Mouse (Mus musculus) forebrain, embryonic 14.5 days (tissue): ENCODE results near the gene Strn4. TPM values are rescaled to one million over a fixed set of nuclear protein-coding genes. Genes with fewer than 3 reads are reported as not detected.
A peak's percentile ranks its signal among the peaks of the same experiment; 100 is the strongest.

Experiments
- ATAC-seq: fragments of 200-750 bp; cut with Nextera tagmentation; 2 replicates; pipeline ENCODE4 v1.8.0; 2017; ENCODE audit warnings: mild to moderate bottlenecking, moderate library complexity
- DNase-seq: peaks from one replicate; pipeline ENCODE4 v3.0.0-alpha.2; 2015; ENCODE audit warnings: low spot score
- H3K27ac ChIP-seq: fragments of 300-500 bp; sonication (generic); 2 replicates; pipeline ENCODE4 v1.5.1; 2014; ENCODE audit warnings: low read depth, mild to moderate bottlenecking, control low read depth, low read length, moderate library complexity
- H3K27me3 ChIP-seq: fragments of 300-500 bp; sonication (generic); replicated peaks from 2 replicates; pipeline ENCODE4 v1.6.1; 2014; ENCODE audit warnings: low read length, control low read depth, mixed read lengths; ENCODE audit not compliant: control insufficient read depth, insufficient read depth
- H3K36me3 ChIP-seq: fragments of 300-500 bp; sonication (generic); 2 replicates; pipeline ENCODE4 v1.6.1; 2014; ENCODE audit warnings: low read length, control low read depth; ENCODE audit not compliant: control insufficient read depth, insufficient read depth
- H3K4me1 ChIP-seq: fragments of 300-500 bp; sonication (generic); 2 replicates; pipeline ENCODE4 v1.6.1; 2014; ENCODE audit warnings: antibody characterized with exemption, low read length, control low read depth; ENCODE audit not compliant: control insufficient read depth, insufficient read depth
- H3K4me2 ChIP-seq: fragments of 300-500 bp; sonication (generic); 2 replicates; pipeline ENCODE4 v1.6.1; 2014; ENCODE audit warnings: mild to moderate bottlenecking, control low read depth, low read length
- H3K4me3 ChIP-seq: fragments of 300-500 bp; sonication (generic); 2 replicates; pipeline ENCODE4 v1.5.1; 2014; ENCODE audit warnings: low read depth, low read length, control low read depth
- H3K9ac ChIP-seq: fragments of 300-500 bp; sonication (generic); 2 replicates; pipeline ENCODE4 v1.6.1; 2014; ENCODE audit warnings: mild to moderate bottlenecking, low read length, control low read depth, moderate library complexity
- H3K9me3 ChIP-seq: fragments of 300-500 bp; sonication (generic); replicated peaks from 2 replicates; pipeline ENCODE4 v1.6.1; 2016; ENCODE audit warnings: low read length, control low read depth, mixed read lengths; ENCODE audit not compliant: control insufficient read depth
- WGBS: fragments of 180-500 bp; shearing (Covaris S2); extraction: QIAGEN DNeasy Blood & Tissue Kit; methylation state at CpG from one replicate; pipeline ENCODE4 v1.1.7; 2014; 5-methylcytosine and 5-hydroxymethylcytosine counted together
- polyA plus RNA-seq: library from polyadenylated mRNA; unstranded; fragments of >200 nt; fragmentation: Nextera tagmentation; extraction: Ambion mirVana; gene quantifications from 2 replicates; pipeline ENCODE4 v1.2.1, GENCODE M21; 2014

Strn4 gene
- polyA plus RNA-seq, 1 experiment from 2014 or later, result 175 TPM

- peaks cover 17% of the 10 kb centered on the region for H3K4me1 ChIP-seq
- ATAC-seq (no peak), DNase-seq (no peak)
- H3K9me3 ChIP-seq, result no peaks in the 10 kb centered on the region
- H3K36me3 ChIP-seq, result no peaks in the 10 kb centered on the region
- H3K27ac ChIP-seq, result no peak overlapping the region
- H3K9ac ChIP-seq, result peak overlapping the region; percentile 46
- peak overlapping the region; percentile 53 for H3K4me3 ChIP-seq
- 20% methylated on average over 10 of the region's 10 CpGs for WGBS
- peak overlapping the region; percentile 98 for H3K4me2 ChIP-seq
- H3K27me3 ChIP-seq, result 0 out of 2 replicates have a peak, but pooled peaks cover 2% of the 10 kb centered on the region
Observed at GRCm38 (mm10) chr7:16783224-16783688, 32.4 kb upstream of the Strn4 start.

- Histone ChIP-seq H3K36me3 (no peaks in the 10 kb centered on the region), H3K4me3 (peak overlapping the region; percentile 53), H3K4me2 (peak overlapping the region; percentile 98), H3K27ac (no peak overlapping the region), H3K27me3 (0 out of 2 replicates have a peak, but pooled peaks cover 2% of the 10 kb centered on the region), H3K9ac (peak overlapping the region; percentile 46), H3K4me1 (peaks cover 17% of the 10 kb centered on the region), H3K9me3 (no peaks in the 10 kb centered on the region)
- 37% methylated on average over 17 of the region's 17 CpGs for WGBS
- ATAC-seq (no peak), DNase-seq (peak; percentile 34)
Observed at GRCm38 (mm10) chr7:16783758-16784415, 31.8 kb upstream of the Strn4 start.

- no peak overlapping the region for H3K4me3 ChIP-seq
- 0 out of 2 replicates have a peak, but pooled peaks cover 2% of the 10 kb centered on the region for H3K27me3 ChIP-seq
- H3K36me3 ChIP-seq, result no peaks in the 10 kb centered on the region
- peak overlapping the region; percentile 98; the same call in 1 of the 2 replicates for H3K4me2 ChIP-seq
- H3K4me1 ChIP-seq, result peaks cover 17% of the 10 kb centered on the region
- WGBS, result 70% methylated on average over 10 of the region's 10 CpGs
- no peak for ATAC-seq
- H3K9ac ChIP-seq, result no peak overlapping the region
- no peak overlapping the region for H3K27ac ChIP-seq
- no peaks in the 10 kb centered on the region for H3K9me3 ChIP-seq
- no peak for DNase-seq
Observed at GRCm38 (mm10) chr7:16784498-16784976, 31.2 kb upstream of the Strn4 start.

- H3K27me3 ChIP-seq, result 0 out of 2 replicates have a peak, but pooled peaks cover 2% of the 10 kb centered on the region
- no peak overlapping the region for H3K4me2 ChIP-seq
- ATAC-seq (no peak), DNase-seq (no peak)
- no peak overlapping the region for H3K4me3 ChIP-seq
- H3K36me3 ChIP-seq, result no peaks in the 10 kb centered on the region
- peaks cover 17% of the 10 kb centered on the region for H3K4me1 ChIP-seq
- WGBS, result 88% methylated on average over 8 of the region's 8 CpGs
- no peak overlapping the region for H3K27ac ChIP-seq
- H3K9me3 ChIP-seq, result no peaks in the 10 kb centered on the region
- H3K9ac ChIP-seq, result no peak overlapping the region
Observed at GRCm38 (mm10) chr7:16785541-16786083, 30.1 kb upstream of the Strn4 start.

GRCm38 (mm10) chr7:16792316-16792715 lies 23.4 kb upstream of the Strn4 start:
- Histone ChIP-seq H3K4me2 (no peak overlapping the region), H3K9me3 (no peaks in the 10 kb centered on the region), H3K36me3 (peaks cover 8% of the 10 kb centered on the region; the same call in 1 of the 2 replicates), H3K9ac (no peak overlapping the region), H3K27ac (no peak overlapping the region), H3K27me3 (no peaks in the 10 kb centered on the region), H3K4me3 (no peak overlapping the region), H3K4me1 (no peaks in the 10 kb centered on the region)
- DNase-seq (no peak), ATAC-seq (no peak)
- 90% methylated on average over 5 of the region's 5 CpGs for WGBS

GRCm38 (mm10) chr7:16793010-16793725 lies 22.5 kb upstream of the Strn4 start:
- no peak overlapping the region for H3K4me3 ChIP-seq
- no peaks in the 10 kb centered on the region for H3K27me3 ChIP-seq
- no peak overlapping the region for H3K27ac ChIP-seq
- DNase-seq (no peak), ATAC-seq (no peak)
- H3K36me3 ChIP-seq, result peaks cover 13% of the 10 kb centered on the region; the same call in 1 of the 2 replicates
- WGBS, result 95% methylated on average over 19 of the region's 19 CpGs
- no peaks in the 10 kb centered on the region for H3K9me3 ChIP-seq
- H3K4me1 ChIP-seq, result no peaks in the 10 kb centered on the region
- H3K4me2 ChIP-seq, result no peak overlapping the region
- H3K9ac ChIP-seq, result no peak overlapping the region

GRCm38 (mm10) chr7:16794886-16795285 lies 20.8 kb upstream of the Strn4 start:
- H3K4me3 ChIP-seq, result no peak overlapping the region
- H3K36me3 ChIP-seq, result peaks cover 13% of the 10 kb centered on the region; the same call in 1 of the 2 replicates
- H3K27me3 ChIP-seq, result no peaks in the 10 kb centered on the region
- H3K4me2 ChIP-seq, result no peak overlapping the region
- no peaks in the 10 kb centered on the region for H3K9me3 ChIP-seq
- WGBS, result 94% methylated on average over 5 of the region's 5 CpGs
- H3K27ac ChIP-seq, result no peak overlapping the region
- DNase-seq (no peak), ATAC-seq (no peak)
- no peak overlapping the region for H3K9ac ChIP-seq
- H3K4me1 ChIP-seq, result no peaks in the 10 kb centered on the region

GRCm38 (mm10) chr7:16804409-16805028 lies 11.2 kb upstream of the Strn4 start:
- DNase-seq (peak; percentile 53), ATAC-seq (no peak)
- WGBS, result 30% methylated on average over 8 of the region's 8 CpGs
- Histone ChIP-seq H3K27me3 (no peaks in the 10 kb centered on the region), H3K4me2 (no peak overlapping the region), H3K9me3 (no peaks in the 10 kb centered on the region), H3K36me3 (peaks cover 24% of the 10 kb centered on the region), H3K4me1 (no peaks in the 10 kb centered on the region), H3K9ac (no peak overlapping the region), H3K4me3 (no peak overlapping the region), H3K27ac (no peak overlapping the region)
